In the genomic region with DNA sequence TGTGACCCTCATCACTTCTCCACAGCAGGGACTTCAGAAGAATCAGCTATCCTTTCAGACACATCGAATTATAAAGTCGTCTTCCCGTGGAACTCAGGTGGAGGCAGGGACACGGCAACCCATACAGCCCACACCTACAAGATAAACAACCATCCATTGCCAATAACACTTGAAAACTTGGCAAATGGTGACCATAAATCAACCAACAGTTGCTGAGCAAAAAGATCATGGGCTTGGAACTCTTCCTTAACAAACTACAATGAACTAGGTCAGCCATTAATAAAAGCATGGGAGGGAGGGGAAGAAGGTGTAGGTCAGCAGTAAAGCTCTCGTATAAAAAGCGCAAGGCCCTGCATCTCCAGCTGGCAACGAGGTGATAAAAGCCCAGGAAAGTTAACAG, we compare ENCODE assay signal across 17 mouse cellular contexts. TPM values are rescaled to one million over a fixed set of nuclear protein-coding genes. Genes with fewer than 3 reads are reported as not detected.
DNase-seq lines count a peak whose midpoint lies in the region; ATAC-seq lines count a peak whose summit lies in the region.
"Had no signal": no experiment of that assay in that cellular context is flagged by ENCODE, and none has a peak within 500 bp of the region (broad histone marks: within the 10 kb centered on the region; RNA-seq: fewer than 3 reads in every experiment).

No protein-coding gene starts in this region.

- 0 out of 2 replicates have a peak overlapping the region, but pooled peaks have one; percentile 72 for H3K4me2 ChIP-seq in liver, embryonic 15.5 days
- H3K4me2 ChIP-seq in liver, embryonic 11.5 days, result no peak overlapping the region

- no peak overlapping the region for H3K27ac ChIP-seq in liver, embryonic 15.5 days (replicated peaks)
- no peak overlapping the region for H3K27ac ChIP-seq in liver, embryonic 11.5 days (ENCODE audit: low read depth, low read length)
- H3K27ac ChIP-seq: embryonic facial prominence, embryonic 13.5 days; forebrain, embryonic 12.5 days; heart, adult 2 months had no signal

- H3K9ac ChIP-seq in liver, embryonic 15.5 days, result no peak overlapping the region
- no peak overlapping the region for H3K9ac ChIP-seq in liver, embryonic 11.5 days (ENCODE audit: low read depth, low read length)
- H3K9ac ChIP-seq: embryonic facial prominence, embryonic 13.5 days; forebrain, embryonic 12.5 days; limb, embryonic 15.5 days had no signal

- H3K27me3 ChIP-seq in liver, embryonic 15.5 days, result peaks cover 22% of the 10 kb centered on the region
- H3K27me3 ChIP-seq in liver, embryonic 11.5 days (replicated peaks; ENCODE audit: control insufficient read depth, insufficient read depth, low read length), result 0 out of 2 replicates have a peak, but pooled peaks cover 4% of the 10 kb centered on the region
- H3K27me3 ChIP-seq: embryonic facial prominence, embryonic 13.5 days; forebrain, embryonic 12.5 days; limb, embryonic 15.5 days had no signal

- no peak overlapping the region for H3K4me3 ChIP-seq in liver, embryonic 15.5 days (replicated peaks)
- no peak overlapping the region for H3K4me3 ChIP-seq in liver, embryonic 11.5 days (ENCODE audit: low read depth, low read length)
- H3K4me3 ChIP-seq: embryonic facial prominence, embryonic 13.5 days; heart, adult 2 months had no signal

- WGBS in liver, embryonic 15.5 days (ENCODE audit: insufficient replicate concordance), result 65% methylated on average over 7 of the region's 7 CpGs
- WGBS in liver, embryonic 11.5 days, result 75% methylated on average over 7 of the region's 7 CpGs
- WGBS in large intestine, adult 2 months, result 23% methylated on average over 7 of the region's 7 CpGs

- H3K4me1 ChIP-seq in liver, embryonic 15.5 days (replicated peaks), result peaks cover 12% of the 10 kb centered on the region; the same call in 1 of the 2 replicates
- H3K4me1 ChIP-seq in liver, embryonic 11.5 days (replicated peaks; ENCODE audit: control insufficient read depth, insufficient read depth, low read length), result no peaks in the 10 kb centered on the region; the same call in 1 of the 2 replicates

- DNase-seq in cerebellum, adult 9-10 months, result peak; percentile 38
- no peak for DNase-seq in cerebellum, postnatal 25 days
- no peak for DNase-seq in liver, embryonic 11.5 days (ENCODE audit: low spot score)
- peak; percentile 61 for DNase-seq in fat pad, adult 2 months (ENCODE audit: extremely low read depth, low read depth, low spot score)
- peak; percentile 70 for DNase-seq in large intestine, adult 2 months (ENCODE audit: low read depth, low spot score)
- no peak for DNase-seq in thymus, postnatal 25 days
- DNase-seq in embryo, embryonic 11 days, result no peak
- DNase-seq: adrenal gland, postnatal 25 days; heart, adult 2 months; kidney, postnatal 14 days; lung, postnatal 10 days; right cerebral cortex, postnatal 14 days; thymus, adult 18-20 months had no signal

- H3K36me3 ChIP-seq in liver, embryonic 15.5 days (replicated peaks), result no peaks in the 10 kb centered on the region
- no peaks in the 10 kb centered on the region for H3K36me3 ChIP-seq in liver, embryonic 11.5 days (ENCODE audit: control insufficient read depth, insufficient read depth, low read length)
- H3K36me3 ChIP-seq: forebrain, embryonic 12.5 days; limb, embryonic 15.5 days had no signal

- no peaks in the 10 kb centered on the region for H3K9me3 ChIP-seq in liver, embryonic 15.5 days (replicated peaks)
- no peaks in the 10 kb centered on the region for H3K9me3 ChIP-seq in liver, embryonic 11.5 days (ENCODE audit: control insufficient read depth, low read length)
- H3K9me3 ChIP-seq: embryonic facial prominence, embryonic 13.5 days; forebrain, embryonic 12.5 days; limb, embryonic 15.5 days had no signal

- ATAC-seq in liver, embryonic 15.5 days (ENCODE audit: insufficient read depth), result no peak
- no peak for ATAC-seq in liver, embryonic 11.5 days (replicated peaks; ENCODE audit: low FRiP score)

RNA-seq across cellular contexts. Expression of a gene that starts 1.9 kb away (rescaled TPM):
- 2.3 and 2.6 TPM in 2 replicates for polyA plus RNA-seq in liver, embryonic 15.5 days (2015; fragmentation: Nextera tagmentation; extraction: Ambion mirVana)
- polyA plus RNA-seq in liver, embryonic 11.5 days (2014; fragmentation: Nextera tagmentation; extraction: Ambion mirVana), result 1.8 and 1.9 TPM in 2 replicates
- polyA plus RNA-seq in large intestine, adult 2 months (2012; rRNA removed), result 3.6 and 4.2 TPM in 2 replicates

Comparison
In these comparisons a context has a peak if more than half of its experiments do, and no peak if none do; other contexts are left out.
1. DNase-seq: peak in cerebellum, adult 9-10 months (single experiment), fat pad, adult 2 months (single experiment) and large intestine, adult 2 months (single experiment); none in cerebellum, postnatal 25 days (0 of 2), liver, embryonic 11.5 days (single experiment), thymus, postnatal 25 days (single experiment) and embryo, embryonic 11 days (single experiment).